Mouse (Mus musculus): ENCODE results near the gene Mfap1a. TPM values are rescaled to one million over a fixed set of nuclear protein-coding genes. Genes with fewer than 3 reads are reported as not detected.

The Mfap1a gene
- polyA plus RNA-seq, 1 experiment from 2014 or later: 11.4 TPM

DNA sequence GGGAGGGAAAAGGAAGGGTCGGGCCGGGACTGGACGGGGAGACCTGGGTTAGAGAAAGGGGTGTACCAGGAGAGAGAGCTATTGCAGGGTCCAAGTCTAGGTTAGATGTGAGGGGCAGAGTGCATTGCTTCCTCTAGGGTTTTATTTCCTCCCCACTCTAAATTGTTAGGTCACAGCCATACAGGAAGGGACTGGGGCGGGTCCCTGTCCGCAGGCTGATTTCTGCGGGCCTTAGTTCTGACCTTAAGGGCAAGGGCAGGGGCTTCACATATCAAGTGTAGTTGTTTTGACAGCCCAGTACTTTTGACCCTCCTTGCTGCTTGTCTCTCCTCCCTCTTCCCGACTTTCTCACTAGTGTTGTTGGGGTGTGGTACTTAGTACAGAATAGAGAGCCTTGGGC, 56.4 kb downstream of the Mfap1a start:
- H3K27me3 ChIP-seq: no peaks in the 10 kb centered on the region
- H3K9ac ChIP-seq: peak overlapping the region; percentile 100
- peaks cover 50% of the 10 kb centered on the region for H3K4me1 ChIP-seq (replicated peaks)
- H3K4me3 ChIP-seq (replicated peaks): peak overlapping the region; percentile 99
- no peak for ATAC-seq (ENCODE audit: insufficient read depth)
- H3K4me2 ChIP-seq: peak overlapping the region; percentile 96
- H3K9me3 ChIP-seq (replicated peaks): no peaks in the 10 kb centered on the region
- WGBS (ENCODE audit: insufficient replicate concordance): 1% methylated on average over 7 of the region's 7 CpGs
- H3K36me3 ChIP-seq (replicated peaks): peaks cover 29% of the 10 kb centered on the region
- peak overlapping the region; percentile 92 for H3K27ac ChIP-seq (replicated peaks)

DNA sequence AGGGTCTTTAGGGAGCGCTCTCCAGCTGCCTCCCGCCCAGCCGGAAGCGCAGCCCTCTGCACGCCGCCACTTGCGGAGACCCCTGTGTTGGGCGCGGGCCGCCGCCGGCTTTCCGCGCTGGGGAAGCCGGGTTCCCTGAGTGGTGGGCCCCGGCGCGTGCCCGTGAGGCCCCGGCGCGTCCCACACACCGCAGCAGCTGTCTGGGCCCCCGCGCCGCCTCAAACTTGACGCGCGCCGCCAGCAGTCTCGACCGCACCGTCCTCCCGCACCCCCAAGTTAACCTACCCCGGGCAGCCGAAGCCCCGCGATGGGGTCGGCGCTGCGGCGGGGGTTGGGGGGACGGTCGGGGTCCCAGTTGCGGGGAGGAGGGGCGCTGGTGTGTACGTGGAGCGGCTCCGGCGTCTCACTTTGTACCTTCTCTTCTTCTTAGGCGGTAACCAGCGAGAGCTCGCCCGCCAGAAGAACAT, 56.9 kb downstream of the Mfap1a start:
- Histone ChIP-seq H3K27me3 (0 out of 2 replicates have a peak, but pooled peaks cover 3% of the 10 kb centered on the region), H3K36me3 (replicated peaks) (peaks cover 29% of the 10 kb centered on the region), H3K9me3 (replicated peaks) (no peaks in the 10 kb centered on the region), H3K27ac (replicated peaks) (peak overlapping the region; percentile 92), H3K9ac (peak overlapping the region; percentile 100), H3K4me3 (replicated peaks) (peak overlapping the region; percentile 99), H3K4me1 (replicated peaks) (peaks cover 50% of the 10 kb centered on the region), H3K4me2 (peak overlapping the region; percentile 96)
- WGBS (ENCODE audit: insufficient replicate concordance): under 1% methylated on average over 54 of the region's 54 CpGs
- ATAC-seq (ENCODE audit: insufficient read depth): peak; percentile 14

DNA sequence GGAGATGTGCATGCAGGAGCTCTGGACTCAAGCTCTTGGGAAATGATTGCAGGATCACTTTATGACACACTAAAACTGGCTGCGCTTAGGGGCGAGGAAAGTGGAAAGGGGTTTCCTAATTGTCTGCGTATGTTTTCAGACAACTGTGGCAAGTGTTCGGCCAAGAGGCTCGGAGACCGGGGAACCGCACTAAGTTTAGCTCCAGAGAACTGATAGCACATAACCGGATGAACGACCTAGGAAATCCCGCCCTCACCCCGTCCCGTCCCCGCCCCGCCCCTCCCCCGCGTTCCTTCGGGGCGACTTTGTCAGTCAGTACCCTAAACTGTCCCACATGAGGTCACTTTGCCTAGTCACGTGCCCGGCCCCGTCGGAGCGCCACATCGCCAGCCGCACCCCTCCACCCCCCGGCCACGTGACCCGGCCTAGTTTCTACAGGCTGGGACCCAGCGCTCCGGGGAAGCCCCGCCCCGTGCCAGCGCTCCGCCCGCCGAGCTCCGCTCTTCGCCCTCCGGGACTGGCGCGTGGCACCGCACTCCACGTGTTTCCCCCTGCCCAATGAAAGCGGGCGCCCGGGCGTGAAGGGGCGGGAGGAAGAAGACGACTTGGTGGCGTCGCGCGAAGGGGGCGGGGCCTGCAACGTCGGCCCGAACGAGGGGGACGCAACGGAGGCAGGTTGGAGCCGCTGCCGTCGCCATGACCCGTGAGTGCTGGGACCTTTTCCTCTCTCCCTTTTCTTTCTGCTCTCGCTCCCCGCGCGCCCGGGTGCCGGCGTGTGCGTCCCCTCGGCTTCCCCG, 57.5 kb downstream of the Mfap1a start, which contains the start of gene Serf2:
Serf2 (plus strand) TSS at position 457 of the 797 bp plus-strand sequence.
- peaks cover 48% of the 10 kb centered on the region for H3K4me1 ChIP-seq (replicated peaks)

DNA sequence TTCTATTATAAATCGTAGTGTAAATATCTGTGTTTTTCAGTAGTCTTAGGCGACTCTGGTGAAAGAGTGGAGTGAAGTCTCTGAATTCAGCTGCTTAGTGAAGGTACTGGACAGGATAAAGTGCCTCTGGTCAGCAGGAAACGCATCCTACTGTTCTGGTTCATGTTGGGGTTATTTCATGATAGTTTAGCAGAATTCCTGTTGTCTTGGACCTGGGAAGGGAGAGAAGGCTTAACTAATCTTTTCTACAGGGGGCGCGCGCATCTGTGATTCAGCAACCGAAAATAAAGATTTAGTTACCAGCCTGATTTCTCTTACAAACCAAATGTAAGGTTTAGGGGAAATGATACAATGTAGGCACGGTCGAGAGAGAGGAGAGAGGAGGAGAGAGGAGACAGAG, 58.3 kb downstream of the Mfap1a start:
- no peak for ATAC-seq (ENCODE audit: insufficient read depth)
- peak overlapping the region; percentile 66 for H3K9ac ChIP-seq

More for the DNA sequence above, 57.5 kb downstream of the Mfap1a start, which contains the start of gene Serf2:
- ATAC-seq (ENCODE audit: insufficient read depth): peak; percentile 98
- H3K27me3 ChIP-seq: peaks cover 10% of the 10 kb centered on the region
- peak within 1 kb of the TSS; percentile 100 for H3K9ac ChIP-seq
- WGBS (ENCODE audit: insufficient replicate concordance): under 1% methylated on average over 74 of the region's 74 CpGs
- no peaks in the 10 kb centered on the region for H3K9me3 ChIP-seq (replicated peaks)
- H3K27ac ChIP-seq (replicated peaks): peak within 1 kb of the TSS; percentile 92
- H3K36me3 ChIP-seq (replicated peaks): peaks cover 27% of the 10 kb centered on the region
- peak within 1 kb of the TSS; percentile 99 for H3K4me3 ChIP-seq (replicated peaks)
- H3K4me2 ChIP-seq: peak within 1 kb of the TSS; percentile 96

DNA sequence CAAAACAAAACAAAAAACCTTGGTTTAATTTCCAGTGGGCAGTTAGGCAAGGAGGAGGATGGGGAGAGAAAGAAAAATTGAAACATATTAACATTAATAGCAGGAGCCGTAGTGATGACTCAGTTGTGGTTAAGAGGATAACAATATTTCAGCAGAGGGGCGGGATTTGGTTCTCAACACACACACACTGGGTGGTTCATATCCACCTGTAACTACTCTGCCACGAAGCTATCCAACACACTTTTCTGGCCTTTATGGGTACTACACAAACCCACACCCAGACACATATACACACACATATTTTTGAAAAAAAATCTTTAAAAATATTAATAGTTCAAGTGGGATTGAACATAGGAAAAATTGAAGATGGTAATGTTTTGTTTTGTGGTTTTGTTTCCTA, 59.5 kb downstream of the Mfap1a start:
- Histone ChIP-seq H3K4me2 (no peak overlapping the region), H3K36me3 (replicated peaks) (peaks cover 8% of the 10 kb centered on the region; the same call in 1 of the 2 replicates), H3K27ac (replicated peaks) (no peak overlapping the region), H3K27me3 (peaks cover 27% of the 10 kb centered on the region), H3K4me3 (replicated peaks) (no peak overlapping the region), H3K9me3 (replicated peaks) (no peaks in the 10 kb centered on the region), H3K9ac (no peak overlapping the region), H3K4me1 (replicated peaks) (peaks cover 43% of the 10 kb centered on the region)
- whole genome bisulfite sequencing (ENCODE audit: insufficient replicate concordance): 36% methylated on average over 3 of the region's 3 CpGs
- no peak for ATAC-seq (ENCODE audit: insufficient read depth)

More for the DNA sequence above, 58.3 kb downstream of the Mfap1a start:
- peak overlapping the region; percentile 99 for H3K4me3 ChIP-seq (replicated peaks)
- WGBS (ENCODE audit: insufficient replicate concordance): 13% methylated on average over 9 of the region's 9 CpGs
- H3K27me3 ChIP-seq: peaks cover 15% of the 10 kb centered on the region
- peak overlapping the region; percentile 96 for H3K4me2 ChIP-seq
- H3K36me3 ChIP-seq (replicated peaks): peaks cover 19% of the 10 kb centered on the region
- peak overlapping the region; percentile 87 for H3K27ac ChIP-seq (replicated peaks)
- no peaks in the 10 kb centered on the region for H3K9me3 ChIP-seq (replicated peaks)
- peaks cover 43% of the 10 kb centered on the region for H3K4me1 ChIP-seq (replicated peaks)

DNA sequence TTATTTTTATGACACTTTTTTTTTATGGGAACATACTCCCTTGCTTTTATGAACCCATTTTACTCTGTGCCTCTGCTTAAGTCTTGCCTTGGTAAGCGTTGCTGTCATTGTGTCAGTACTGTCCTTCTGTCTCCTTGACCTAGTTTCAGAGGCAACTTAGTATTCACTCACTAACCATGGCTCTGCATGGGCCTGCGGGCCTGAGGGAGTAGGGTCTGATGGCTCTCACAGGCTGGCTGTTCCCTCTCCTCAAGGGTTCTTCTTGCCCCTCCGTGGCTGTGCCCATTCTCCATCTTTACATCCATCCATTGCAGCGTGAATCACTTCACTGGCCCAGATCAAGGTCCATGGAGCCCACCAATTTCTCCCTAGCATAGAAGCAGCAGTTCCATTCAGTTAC, 60.0 kb downstream of the Mfap1a start:
- H3K4me1 ChIP-seq (replicated peaks): peaks cover 47% of the 10 kb centered on the region
- peaks cover 6% of the 10 kb centered on the region; the same call in 1 of the 2 replicates for H3K36me3 ChIP-seq (replicated peaks)
- H3K9me3 ChIP-seq (replicated peaks): no peaks in the 10 kb centered on the region
- H3K4me2 ChIP-seq: no peak overlapping the region
- no peak overlapping the region for H3K9ac ChIP-seq
- no peak for ATAC-seq (ENCODE audit: insufficient read depth)
- H3K27ac ChIP-seq (replicated peaks): no peak overlapping the region
- 70% methylated on average over 4 of the region's 4 CpGs for WGBS (ENCODE audit: insufficient replicate concordance)
- H3K27me3 ChIP-seq: peaks cover 32% of the 10 kb centered on the region
- no peak overlapping the region for H3K4me3 ChIP-seq (replicated peaks)

DNA sequence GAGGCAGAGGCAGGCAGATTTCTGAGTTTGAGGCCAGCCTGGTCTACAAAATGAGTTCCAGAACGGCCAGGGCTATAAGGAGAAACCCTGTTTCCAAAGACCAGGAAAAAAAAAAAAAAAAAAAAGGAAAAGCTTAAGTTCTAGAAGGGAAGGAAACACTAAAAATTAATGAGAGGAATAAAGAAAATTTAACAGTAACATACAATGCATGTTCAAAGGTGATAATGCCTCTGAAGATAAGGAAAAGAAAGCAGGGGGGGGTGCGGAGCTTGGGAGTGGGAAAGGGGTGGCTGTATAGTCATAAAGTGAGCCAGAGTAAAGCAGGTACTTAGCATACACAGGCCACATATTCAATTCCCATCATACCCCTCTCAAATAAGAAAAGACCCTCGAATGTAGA, 61.3 kb downstream of the Mfap1a start:
- Histone ChIP-seq H3K27ac (replicated peaks) (no peak overlapping the region), H3K27me3 (peaks cover 38% of the 10 kb centered on the region), H3K4me1 (replicated peaks) (peaks cover 41% of the 10 kb centered on the region), H3K9ac (no peak overlapping the region), H3K4me2 (no peak overlapping the region), H3K4me3 (replicated peaks) (no peak overlapping the region), H3K36me3 (replicated peaks) (no peaks in the 10 kb centered on the region), H3K9me3 (replicated peaks) (no peaks in the 10 kb centered on the region)
- ATAC-seq (ENCODE audit: insufficient read depth): no peak
- WGBS (ENCODE audit: insufficient replicate concordance): 49% methylated on average over 3 of the region's 3 CpGs

DNA sequence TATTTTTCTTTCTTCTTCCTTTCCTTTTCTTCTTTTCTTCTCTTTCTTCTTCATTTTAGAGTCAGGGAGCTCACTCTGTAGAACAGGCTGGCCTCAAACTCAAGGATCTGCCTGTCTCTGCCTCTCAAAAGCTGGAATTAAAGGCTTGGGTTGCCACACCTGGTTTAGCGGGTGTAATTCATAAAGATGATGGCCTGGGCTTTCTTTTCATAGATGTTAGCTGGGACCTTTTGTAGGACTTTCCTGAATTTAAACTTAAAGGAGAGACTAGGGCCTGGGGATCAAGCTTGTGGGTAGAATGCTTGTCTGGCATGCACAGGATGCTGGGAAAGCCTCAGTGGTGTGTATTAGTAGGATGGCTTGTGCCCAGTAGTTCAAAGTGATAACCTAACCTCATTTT, 62.3 kb downstream of the Mfap1a start, which contains the start of gene Ell3:
Ell3 (minus strand) TSS at position 101 of the 400 bp plus-strand sequence.
- H3K9me3 ChIP-seq (replicated peaks): no peaks in the 10 kb centered on the region
- peak within 1 kb of the TSS; percentile 61; the same call in 1 of the 2 replicates for H3K9ac ChIP-seq
- H3K4me1 ChIP-seq (replicated peaks): peaks cover 38% of the 10 kb centered on the region
- ATAC-seq (ENCODE audit: insufficient read depth): no peak
- peak within 1 kb of the TSS; percentile 59 for H3K4me3 ChIP-seq (replicated peaks)
- H3K27me3 ChIP-seq: peaks cover 38% of the 10 kb centered on the region
- H3K4me2 ChIP-seq: peak within 1 kb of the TSS; percentile 92
- no peak within 1 kb of the TSS for H3K27ac ChIP-seq (replicated peaks)
- 0 out of 2 replicates have a peak, but pooled peaks cover 4% of the 10 kb centered on the region for H3K36me3 ChIP-seq (replicated peaks)
- WGBS (ENCODE audit: insufficient replicate concordance): 78% methylated on average over 1 of the region's 1 CpGs

DNA sequence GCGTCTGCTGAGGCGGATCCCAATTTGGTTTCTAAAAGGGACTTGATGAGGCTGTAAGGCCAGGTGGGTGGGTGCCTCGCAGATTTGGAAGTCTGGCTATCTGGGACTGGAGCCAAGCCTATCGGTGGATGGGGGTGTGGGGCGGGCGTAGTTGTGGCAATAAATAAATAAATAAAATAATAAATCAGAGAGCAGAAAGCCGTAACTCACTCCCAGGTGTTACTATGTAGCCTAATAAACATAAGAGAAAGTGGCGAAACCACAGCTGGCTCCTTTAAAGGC, 63.5 kb downstream of the Mfap1a start:
- 16% methylated on average over 8 of the region's 8 CpGs for WGBS (ENCODE audit: insufficient replicate concordance)
- peaks cover 30% of the 10 kb centered on the region for H3K4me1 ChIP-seq (replicated peaks)
- H3K27me3 ChIP-seq: peaks cover 38% of the 10 kb centered on the region
- peak overlapping the region; percentile 61 for H3K9ac ChIP-seq
- peak overlapping the region; percentile 59 for H3K4me3 ChIP-seq (replicated peaks)
- no peaks in the 10 kb centered on the region for H3K9me3 ChIP-seq (replicated peaks)
- H3K27ac ChIP-seq (replicated peaks): peak overlapping the region; percentile 42; the same call in 1 of the 2 replicates
- peak; percentile 20 for ATAC-seq (ENCODE audit: insufficient read depth)
- H3K4me2 ChIP-seq: peak overlapping the region; percentile 92
- H3K36me3 ChIP-seq (replicated peaks): peaks cover 15% of the 10 kb centered on the region

DNA sequence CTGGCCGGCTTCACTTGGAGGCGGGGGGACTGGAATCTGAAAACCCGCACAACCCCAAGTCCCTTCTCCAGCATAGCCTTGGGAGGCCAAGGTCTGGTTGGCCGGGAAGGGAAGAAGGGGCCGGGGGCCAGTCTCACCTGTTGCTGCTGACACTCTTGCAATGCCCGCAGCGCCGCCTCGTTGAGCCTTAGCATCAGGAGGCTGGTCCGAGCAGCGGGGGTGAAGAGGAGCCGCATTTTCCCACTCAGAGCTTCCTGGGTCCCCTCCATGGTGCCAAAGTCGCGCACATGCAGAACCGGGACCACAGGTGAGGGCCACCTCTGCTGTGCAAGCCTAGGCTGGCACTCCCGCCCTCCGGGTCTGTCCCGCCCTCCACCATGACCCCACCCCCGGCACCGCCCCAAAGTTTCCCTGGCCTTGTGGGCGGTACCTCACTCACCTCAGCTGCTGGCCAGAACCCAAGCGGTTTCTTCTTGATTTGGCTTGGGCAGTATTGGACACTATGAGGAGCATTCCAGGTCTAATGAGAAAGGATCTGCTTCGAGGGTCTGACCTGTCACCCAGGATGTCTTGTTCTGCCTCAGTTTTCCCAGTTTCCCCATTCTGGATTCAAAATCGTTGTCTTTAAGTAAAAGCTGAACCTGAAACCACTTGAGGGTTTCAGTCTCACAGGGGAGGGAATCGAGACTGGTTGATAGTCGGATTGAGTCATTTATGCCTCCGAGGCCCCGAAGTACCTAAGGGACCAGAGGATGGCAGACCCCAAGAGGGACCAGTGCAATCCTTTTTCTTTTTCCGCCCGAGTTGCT, 64.0 kb downstream of the Mfap1a start:
- Histone ChIP-seq H3K4me3 (replicated peaks) (peak overlapping the region; percentile 59), H3K9ac (peak overlapping the region; percentile 61), H3K36me3 (replicated peaks) (peaks cover 21% of the 10 kb centered on the region), H3K27me3 (peaks cover 38% of the 10 kb centered on the region), H3K27ac (replicated peaks) (peak overlapping the region; percentile 42), H3K4me1 (replicated peaks) (peaks cover 25% of the 10 kb centered on the region), H3K9me3 (replicated peaks) (no peaks in the 10 kb centered on the region), H3K4me2 (peak overlapping the region; percentile 92)
- WGBS (ENCODE audit: insufficient replicate concordance): 1% methylated on average over 30 of the region's 30 CpGs
- peak; percentile 94 for ATAC-seq (ENCODE audit: insufficient read depth)

Measured in liver, embryonic 15.5 days (tissue).